Mouse (Mus musculus) kidney, postnatal 0 days (tissue): Measurements from ENCODE around the gene Dock6. TPM values are rescaled to one million over a fixed set of nuclear protein-coding genes. Genes with fewer than 3 reads are reported as not detected.

Experiments
- ATAC-seq: fragments of 200-750 bp; cut with Nextera tagmentation; replicated peaks from 2 replicates; pipeline ENCODE4 v1.8.0; 2017; ENCODE audit warnings: low read depth, moderate number of reproducible peaks, moderate TSS enrichment, moderate library complexity; ENCODE audit not compliant: low FRiP score
- DNase-seq: peaks from one replicate; pipeline ENCODE4 v3.0.0-alpha.2; 2016; ENCODE audit warnings: low spot score
- H3K27ac ChIP-seq: fragments of 300-500 bp; sonication (generic); 2 replicates; pipeline ENCODE4 v1.5.1; 2014; ENCODE audit warnings: mild to moderate bottlenecking
- H3K27me3 ChIP-seq: fragments of 300-500 bp; sonication (generic); 2 replicates; pipeline ENCODE4 v1.6.1; 2014; ENCODE audit warnings: low read length, mixed read lengths; ENCODE audit not compliant: insufficient read depth
- H3K36me3 ChIP-seq: fragments of 300-500 bp; sonication (generic); 2 replicates; pipeline ENCODE4 v1.6.1; 2014; ENCODE audit warnings: low read length, mixed read lengths; ENCODE audit not compliant: insufficient read depth
- H3K4me1 ChIP-seq: fragments of 300-500 bp; sonication (generic); replicated peaks from 2 replicates; pipeline ENCODE4 v1.6.1; 2014; ENCODE audit warnings: antibody characterized with exemption, low read length, mixed read lengths; ENCODE audit not compliant: insufficient read depth
- H3K4me2 ChIP-seq: fragments of 300-500 bp; sonication (generic); 2 replicates; pipeline ENCODE4 v1.6.1; 2014; ENCODE audit warnings: mild to moderate bottlenecking, low read length, moderate library complexity, mixed read lengths
- H3K4me3 ChIP-seq: fragments of 300-500 bp; sonication (generic); replicated peaks from 2 replicates; pipeline ENCODE4 v1.5.1; 2014; ENCODE audit warnings: low read depth, low read length
- H3K9ac ChIP-seq: fragments of 300-500 bp; sonication (generic); 2 replicates; pipeline ENCODE4 v1.6.1; 2014; ENCODE audit warnings: low read depth, low read length
- H3K9me3 ChIP-seq: fragments of 300-500 bp; sonication (generic); replicated peaks from 2 replicates; pipeline ENCODE4 v1.6.1; 2016; ENCODE audit warnings: low read length, inconsistent platforms, mixed read lengths
- CTCF ChIP-seq: IDR thresholded peaks from 2 replicates; pipeline ENCODE4 v1.5.1; 2016; ENCODE audit warnings: antibody characterized with exemption, low read depth, mild to moderate bottlenecking, moderate library complexity
- WGBS: fragments of 180-500 bp; shearing (Covaris S2); extraction: QIAGEN DNeasy Blood & Tissue Kit; methylation state at CpG from one replicate; pipeline ENCODE4 v1.1.7; 2014; 5-methylcytosine and 5-hydroxymethylcytosine counted together
- polyA plus RNA-seq: library from polyadenylated mRNA; unstranded; fragments of >200 nt; fragmentation: Nextera tagmentation; extraction: Ambion mirVana; gene quantifications from 2 replicates; pipeline ENCODE4 v1.2.1, GENCODE M21; 2015

Dock6 gene
- polyA plus RNA-seq, 1 experiment from 2014 or later, result 28.3 TPM

GRCm38 (mm10) chr9:21818561-21818960, 33.9 kb downstream of the Dock6 start:
- no peak for ATAC-seq
- H3K9ac ChIP-seq, result no peak overlapping the region
- WGBS, result 96% methylated on average over 6 of the region's 6 CpGs

GRCm38 (mm10) chr9:21818125-21818524, 34.3 kb downstream of the Dock6 start:
- WGBS, result 87% methylated on average over 4 of the region's 4 CpGs
- no peaks in the 10 kb centered on the region for H3K27me3 ChIP-seq
- DNase-seq, result no peak
- no peaks in the 10 kb centered on the region for H3K9me3 ChIP-seq
- no peak overlapping the region for H3K27ac ChIP-seq
- H3K4me3 ChIP-seq, result no peak overlapping the region
- H3K9ac ChIP-seq, result no peak overlapping the region
- H3K4me2 ChIP-seq, result no peak overlapping the region
- H3K36me3 ChIP-seq, result peaks cover 30% of the 10 kb centered on the region
- TF ChIP-seq CTCF, result no peak
- no peaks in the 10 kb centered on the region for H3K4me1 ChIP-seq
- ATAC-seq, result no peak

More at GRCm38 (mm10) chr9:21818561-21818960, 33.9 kb downstream of the Dock6 start:
- H3K4me2 ChIP-seq, result no peak overlapping the region
- H3K4me1 ChIP-seq, result no peaks in the 10 kb centered on the region
- H3K27ac ChIP-seq, result no peak overlapping the region
- DNase-seq, result no peak
- peaks cover 30% of the 10 kb centered on the region for H3K36me3 ChIP-seq
- H3K4me3 ChIP-seq, result no peak overlapping the region
- H3K9me3 ChIP-seq, result no peaks in the 10 kb centered on the region
- H3K27me3 ChIP-seq, result no peaks in the 10 kb centered on the region
- TF ChIP-seq CTCF, result no peak

GRCm38 (mm10) chr9:21816716-21817305, 35.6 kb downstream of the Dock6 start:
- no peak for TF ChIP-seq CTCF
- WGBS, result 67% methylated on average over 9 of the region's 9 CpGs
- no peak overlapping the region for H3K9ac ChIP-seq
- ATAC-seq, result 0 out of 2 replicates have a peak, but pooled peaks have one; percentile 21
- H3K36me3 ChIP-seq, result peaks cover 35% of the 10 kb centered on the region
- DNase-seq, result no peak
- H3K9me3 ChIP-seq, result no peaks in the 10 kb centered on the region
- H3K4me1 ChIP-seq, result no peaks in the 10 kb centered on the region
- no peak overlapping the region for H3K27ac ChIP-seq
- H3K27me3 ChIP-seq, result no peaks in the 10 kb centered on the region
- H3K4me3 ChIP-seq, result no peak overlapping the region
- H3K4me2 ChIP-seq, result no peak overlapping the region

GRCm38 (mm10) chr9:21811170-21811569, 41.3 kb downstream of the Dock6 start:
- ATAC-seq, result no peak
- no peak overlapping the region for H3K9ac ChIP-seq
- no peak overlapping the region for H3K4me2 ChIP-seq
- no peak overlapping the region for H3K4me3 ChIP-seq
- 0 out of 2 replicates have a peak, but pooled peaks cover 3% of the 10 kb centered on the region for H3K4me1 ChIP-seq
- no peak for TF ChIP-seq CTCF
- H3K27ac ChIP-seq, result no peak overlapping the region
- no peaks in the 10 kb centered on the region for H3K27me3 ChIP-seq
- no peaks in the 10 kb centered on the region for H3K9me3 ChIP-seq
- 77% methylated on average over 5 of the region's 5 CpGs for WGBS
- H3K36me3 ChIP-seq, result peaks cover 25% of the 10 kb centered on the region
- DNase-seq, result no peak

GRCm38 (mm10) chr9:21808561-21808960, 43.9 kb downstream of the Dock6 start:
- 69% methylated on average over 3 of the region's 3 CpGs for WGBS

GRCm38 (mm10) chr9:21806976-21807375, 45.5 kb downstream of the Dock6 start:
- H3K4me3 ChIP-seq, result no peak overlapping the region
- no peak overlapping the region for H3K4me2 ChIP-seq
- H3K4me1 ChIP-seq, result 0 out of 2 replicates have a peak, but pooled peaks cover 3% of the 10 kb centered on the region
- no peaks in the 10 kb centered on the region for H3K27me3 ChIP-seq
- no peaks in the 10 kb centered on the region for H3K9me3 ChIP-seq
- H3K9ac ChIP-seq, result no peak overlapping the region
- H3K27ac ChIP-seq, result no peak overlapping the region
- peaks cover 17% of the 10 kb centered on the region for H3K36me3 ChIP-seq
- ATAC-seq (no peak), DNase-seq (no peak)
- WGBS, result 53% methylated on average over 11 of the region's 11 CpGs
- TF ChIP-seq CTCF, result no peak

More at GRCm38 (mm10) chr9:21808561-21808960, 43.9 kb downstream of the Dock6 start:
- Histone ChIP-seq H3K27me3 (no peaks in the 10 kb centered on the region), H3K9ac (no peak overlapping the region), H3K4me3 (no peak overlapping the region), H3K4me1 (0 out of 2 replicates have a peak, but pooled peaks cover 3% of the 10 kb centered on the region), H3K36me3 (peaks cover 14% of the 10 kb centered on the region), H3K27ac (no peak overlapping the region), H3K9me3 (no peaks in the 10 kb centered on the region), H3K4me2 (no peak overlapping the region)
- ATAC-seq, result no peak
- no peak for DNase-seq
- TF ChIP-seq CTCF, result peak; percentile 52
